Mouse (Mus musculus) ES-E14 (cell line): ENCODE measurements at regions not wholly inside any gene's neighbourhood (a gene's known extent, or its start where the extent isn't known, plus 50 kb on each side); places are given as distances from the start of the nearest gene placed in this dataset.

ENCODE experiments used
- CHD2 ChIP-seq: IDR thresholded peaks from 2 replicates; pipeline ENCODE4 v1.6.1; 2014; ENCODE audit warnings: mild to moderate bottlenecking, low read depth, low read length, inconsistent platforms
- HCFC1 ChIP-seq: IDR thresholded peaks from 2 replicates; pipeline ENCODE4 v1.6.1; 2012; ENCODE audit warnings: low read length, inconsistent platforms, borderline replicate concordance; ENCODE audit not compliant: insufficient read depth
- MAFK ChIP-seq: IDR thresholded peaks from 2 replicates; pipeline ENCODE4 v1.6.1; 2014; ENCODE audit warnings: mild to moderate bottlenecking, low read depth, low read length, inconsistent platforms; ENCODE audit not compliant: insufficient read depth
- ZC3H11A ChIP-seq: IDR thresholded peaks from 2 replicates; pipeline ENCODE4 v1.6.1; 2012; ENCODE audit warnings: low read depth, mild to moderate bottlenecking, inconsistent platforms, low read length, borderline replicate concordance
- ZNF384 ChIP-seq: IDR thresholded peaks from 2 replicates; pipeline ENCODE4 v1.6.1; 2012; ENCODE audit warnings: low read depth, low read length, inconsistent platforms

GRCm38 (mm10) chr1:136784178-136784577, 159.5 kb downstream of the Zfp281 start:
- TF ChIP-seq HCFC1, result no peak
- TF ChIP-seq ZC3H11A, result no peak
- TF ChIP-seq MAFK, result no peak
- no peak for TF ChIP-seq CHD2
- TF ChIP-seq ZNF384, result no peak
